Mouse (Mus musculus) ZHBTc4 (cell line): ENCODE data around the gene Ptprn2.
A peak's percentile ranks its signal among the peaks of the same experiment; 100 is the strongest.

Experiments used
- DNase-seq: peaks from one replicate; pipeline ENCODE4 v3.0.0-alpha.2; 2011; ENCODE audit warnings: low read depth, low spot score

The Ptprn2 gene

GRCm38 (mm10) chr12:117210467-117210866, 724.9 kb downstream of the Ptprn2 start:
- no peak for DNase-seq

GRCm38 (mm10) chr12:117213531-117213930, 728.0 kb downstream of the Ptprn2 start:
- no peak for DNase-seq

DNA sequence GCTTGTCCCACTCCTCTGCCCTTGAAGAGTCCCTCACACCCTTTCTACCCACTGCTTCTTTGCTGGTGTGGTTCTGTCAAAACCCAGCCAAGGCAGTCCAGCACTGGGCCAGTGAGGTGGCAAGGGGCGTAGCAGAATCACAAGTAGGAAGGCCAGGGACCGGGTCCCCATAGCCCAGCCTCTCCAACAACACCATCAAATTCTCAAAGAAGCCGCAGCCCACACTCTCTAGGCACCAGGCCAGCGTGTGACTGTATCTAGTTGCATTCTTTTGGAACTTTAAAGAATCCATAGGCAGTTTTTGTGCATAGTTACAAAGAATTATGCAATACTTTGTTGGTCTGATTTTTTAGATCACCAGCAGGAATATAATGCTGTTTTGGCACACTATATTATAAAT, 728.8 kb downstream of the Ptprn2 start:
- no peak for DNase-seq

DNA sequence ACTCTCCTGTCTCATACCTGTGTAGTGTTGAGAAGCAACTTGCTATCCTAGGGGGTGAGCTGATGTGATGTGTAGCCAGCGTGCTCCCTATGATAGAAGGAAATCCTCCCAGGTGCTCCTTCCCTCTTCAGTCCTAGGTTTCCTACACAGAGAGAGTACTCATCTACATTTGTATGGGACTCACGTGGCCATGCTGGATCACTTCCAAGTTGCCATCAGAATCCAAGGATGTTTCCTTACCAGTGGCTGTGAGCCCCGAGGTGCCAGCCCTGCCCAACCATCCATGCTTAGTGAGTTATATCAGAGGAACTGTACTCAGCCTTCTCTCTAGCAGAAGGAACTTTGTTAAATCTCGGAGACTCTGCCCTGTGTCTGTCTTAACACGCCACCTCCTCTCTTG, 729.4 kb downstream of the Ptprn2 start:
- no peak for DNase-seq

DNA sequence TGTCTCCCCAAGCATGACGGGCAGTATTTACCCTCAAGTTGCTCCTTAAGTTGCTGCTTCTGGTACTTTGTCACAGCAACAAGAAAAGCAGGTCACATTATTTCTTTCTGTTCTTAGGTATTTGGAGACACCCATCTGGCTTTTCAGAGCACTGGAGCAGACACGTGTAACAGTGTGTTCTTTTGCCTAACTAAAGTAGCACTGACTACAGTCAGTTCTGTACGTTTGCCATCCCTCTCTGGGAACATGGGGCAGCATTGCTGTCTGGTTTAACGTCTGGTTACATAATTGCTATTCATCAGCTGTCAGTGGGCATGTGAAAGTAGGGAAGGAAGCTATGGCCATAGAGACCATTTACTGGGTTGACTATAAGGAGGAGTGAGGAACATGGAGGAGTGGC, 736.4 kb downstream of the Ptprn2 start:
- DNase-seq = no peak

- no peak for DNase-seq
These were observed 738.5 kb downstream of the Ptprn2 start for GRCm38 (mm10) chr12:117224036-117224435.

GRCm38 (mm10) chr12:117227236-117227635, 741.7 kb downstream of the Ptprn2 start:
- DNase-seq = no peak

DNA sequence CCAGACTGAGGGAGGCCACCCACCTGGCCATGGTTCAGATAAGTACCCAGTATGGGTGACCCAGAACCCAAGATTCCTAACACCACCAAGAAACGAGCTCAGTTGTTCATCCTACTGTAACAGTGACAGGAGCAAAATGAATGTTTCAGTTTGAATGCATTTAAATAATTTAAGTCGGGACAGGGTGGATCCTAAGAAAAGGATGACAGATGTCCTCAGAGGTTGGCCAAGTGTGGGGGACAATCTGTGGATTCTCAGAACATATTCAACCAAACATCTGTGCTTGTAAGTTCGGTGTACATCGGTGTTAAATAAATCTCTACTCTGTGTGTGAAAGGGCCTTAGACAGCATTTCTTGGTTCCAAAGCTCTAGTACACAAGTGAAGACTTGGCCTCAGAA, 743.9 kb downstream of the Ptprn2 start:
- no peak for DNase-seq

DNA sequence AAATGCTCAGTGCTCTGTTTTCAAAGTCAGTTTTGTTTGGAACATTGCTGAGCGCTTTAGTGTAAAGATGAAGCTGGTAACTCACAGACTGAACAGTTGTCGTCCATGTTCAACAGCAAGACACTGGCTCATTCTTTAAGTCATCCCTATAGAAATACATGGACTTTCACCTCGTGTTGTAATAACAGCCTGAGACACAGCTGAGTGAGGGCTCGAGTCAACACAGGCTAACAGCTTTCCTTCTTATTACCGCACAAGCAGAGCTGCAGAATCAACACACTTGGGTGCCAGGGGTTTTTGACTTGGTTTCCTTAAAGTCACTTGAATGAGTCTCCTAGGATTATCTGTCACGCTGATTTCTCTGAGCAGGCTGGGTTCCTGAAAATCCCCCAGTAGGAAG, 744.8 kb downstream of the Ptprn2 start:
- DNase-seq = no peak

GRCm38 (mm10) chr12:117231850-117232249, 746.3 kb downstream of the Ptprn2 start:
- DNase-seq = no peak

DNA sequence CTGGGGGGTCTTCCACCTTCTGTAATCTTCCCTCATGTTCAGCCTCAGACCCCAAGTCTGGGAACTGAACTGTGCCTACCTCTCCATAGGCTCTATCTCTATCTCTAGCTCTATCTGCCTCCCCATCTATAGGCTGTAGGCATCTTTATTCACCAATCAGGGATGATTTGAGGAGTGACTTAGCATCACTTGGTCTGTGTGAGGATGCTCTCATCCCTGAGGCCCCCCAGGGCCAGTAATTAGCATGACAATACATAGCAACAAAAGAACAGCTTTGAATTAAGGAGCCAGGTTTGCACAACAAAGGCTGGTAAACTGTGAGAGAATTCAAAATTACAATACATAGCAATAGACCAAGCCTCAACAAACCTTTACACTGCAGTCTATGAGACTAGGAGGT, 749.6 kb downstream of the Ptprn2 start:
- DNase-seq = peak; percentile 95

DNA sequence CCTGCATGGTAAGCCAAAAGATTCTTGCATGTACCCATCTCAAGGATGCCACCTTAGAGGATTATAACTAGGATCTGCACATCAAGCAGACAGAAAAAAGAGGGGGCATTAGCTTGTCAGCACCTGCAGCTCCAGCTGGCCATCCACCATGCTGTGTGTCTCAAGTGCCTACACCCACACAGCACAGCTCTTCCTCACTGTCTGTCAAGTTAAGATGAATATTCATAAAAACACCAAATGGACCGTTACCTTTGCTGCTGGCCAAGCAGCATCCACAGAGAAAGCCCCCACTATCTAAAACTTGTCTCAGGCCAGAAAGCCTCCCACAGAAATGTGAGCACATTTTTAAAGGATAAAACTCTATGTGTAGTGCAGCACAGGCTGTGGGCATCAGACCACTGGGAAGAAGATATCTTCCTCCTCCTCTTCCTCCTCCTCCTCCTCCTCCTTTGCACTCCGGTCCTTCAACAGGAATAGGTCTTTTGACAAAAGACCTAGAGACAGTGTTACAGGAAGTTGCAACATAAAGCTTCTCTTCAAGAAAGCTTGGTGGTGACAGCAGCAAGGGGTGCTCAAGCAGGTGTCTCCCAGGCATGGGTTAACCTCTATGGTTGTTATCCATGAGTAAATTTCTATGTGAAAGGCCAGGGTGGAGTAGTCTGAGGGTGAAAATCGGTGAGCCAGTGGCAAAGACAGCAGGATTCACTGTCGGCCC, 750.7 kb downstream of the Ptprn2 start:
- no peak for DNase-seq

DNA sequence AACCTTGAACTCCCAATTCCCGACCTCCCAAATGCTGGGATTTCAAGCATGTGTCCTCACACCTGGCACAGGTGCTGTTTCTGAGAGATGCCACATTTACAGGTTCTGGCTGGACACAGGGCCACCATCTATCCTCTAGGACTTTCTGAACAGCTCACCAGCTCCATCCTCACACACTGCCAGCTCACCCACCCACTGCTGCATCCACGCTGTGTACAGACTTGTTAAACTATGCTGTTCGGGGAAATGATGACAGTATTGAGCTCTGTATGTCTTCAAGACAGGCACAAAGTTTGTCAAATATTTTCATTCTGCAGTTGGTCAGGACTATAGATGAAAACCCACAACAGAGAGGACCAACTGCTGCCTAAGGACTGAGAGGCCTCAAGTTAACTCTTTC, 751.5 kb downstream of the Ptprn2 start:
- DNase-seq = no peak

GRCm38 (mm10) chr12:117239927-117240715, 754.6 kb downstream of the Ptprn2 start:
- DNase-seq = peak; percentile 82

- DNase-seq = peak; percentile 20
These were observed 756.7 kb downstream of the Ptprn2 start for GRCm38 (mm10) chr12:117242181-117242580.

GRCm38 (mm10) chr12:117245885-117246478, 760.5 kb downstream of the Ptprn2 start:
- DNase-seq = no peak

GRCm38 (mm10) chr12:117250465-117250864, 764.9 kb downstream of the Ptprn2 start:
- peak; percentile 31 for DNase-seq

DNA sequence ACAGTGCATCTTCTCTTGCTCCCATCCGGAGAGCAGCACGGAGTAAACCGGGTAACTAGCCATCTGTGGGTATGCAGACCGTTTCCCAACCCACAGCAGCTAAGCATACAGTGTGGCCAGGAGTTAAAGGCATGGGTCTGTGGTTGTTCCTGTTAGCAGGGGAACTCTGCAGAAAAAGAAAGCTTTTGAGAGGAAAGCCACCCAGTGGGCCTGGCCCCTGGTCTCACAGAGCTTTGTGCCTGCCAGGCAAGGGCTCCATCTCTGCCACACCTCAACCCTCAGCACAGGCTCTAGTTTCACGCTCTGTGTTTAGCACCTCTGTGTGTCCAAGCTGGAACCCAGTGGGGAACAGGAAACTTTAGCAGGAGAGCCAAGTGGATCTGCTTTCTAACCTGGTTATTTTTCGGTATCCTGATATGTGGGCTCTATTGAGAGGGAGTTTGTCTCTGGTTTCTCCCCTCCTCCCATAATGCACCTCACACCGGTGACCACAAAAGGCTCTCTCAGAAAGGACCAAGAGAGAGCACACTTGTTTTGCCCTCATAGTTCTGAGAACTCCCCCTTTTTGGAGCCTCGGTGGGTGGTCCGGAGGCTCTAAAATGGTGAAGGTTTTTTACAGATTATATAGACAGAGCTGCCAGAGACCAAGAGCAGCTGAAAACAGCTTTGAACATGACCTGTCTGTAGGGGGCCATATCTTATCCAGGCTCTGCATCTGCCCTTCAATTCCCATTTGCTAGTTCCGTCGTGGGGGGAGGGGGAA, 766.3 kb downstream of the Ptprn2 start:
- DNase-seq = no peak

GRCm38 (mm10) chr12:117252426-117252779, 766.9 kb downstream of the Ptprn2 start:
- no peak for DNase-seq

GRCm38 (mm10) chr12:117254356-117254755, 768.8 kb downstream of the Ptprn2 start:
- no peak for DNase-seq

- no peak for DNase-seq
These were observed 769.8 kb downstream of the Ptprn2 start for GRCm38 (mm10) chr12:117255325-117255724.

DNA sequence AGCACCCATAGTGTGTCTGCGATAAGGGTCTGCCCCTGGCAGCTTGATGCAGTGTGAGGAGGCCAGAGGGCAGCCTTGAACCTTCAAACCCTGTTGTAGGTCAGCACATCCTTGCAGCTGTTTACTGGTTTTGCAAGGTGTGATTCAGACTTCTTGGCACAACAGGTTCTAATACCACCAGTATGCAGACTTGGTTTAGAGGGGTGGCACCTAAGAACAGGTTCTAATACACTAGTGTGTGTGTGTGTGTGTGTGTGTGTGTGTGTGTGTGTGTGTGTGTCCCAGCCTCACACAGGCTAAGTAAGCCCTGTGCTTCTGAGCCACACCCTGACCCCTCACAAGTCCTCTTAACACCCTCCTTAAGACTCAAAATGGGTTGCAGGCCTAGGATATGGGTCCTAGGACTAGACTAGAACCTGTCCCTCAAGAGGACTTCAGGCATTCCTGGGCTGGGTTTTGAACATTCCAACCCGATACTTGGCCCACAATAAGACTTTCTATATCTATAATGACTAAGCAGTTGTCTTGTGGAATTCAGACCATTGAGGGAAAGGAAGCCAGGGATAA, 770.3 kb downstream of the Ptprn2 start:
- DNase-seq = no peak
